Mouse (Mus musculus): ENCODE measurements around the gene Rab11fip3. TPM values are rescaled to one million over a fixed set of nuclear protein-coding genes. Genes with fewer than 3 reads are reported as not detected.

The Rab11fip3 gene
- polyA plus RNA-seq, 1 experiment from 2014 or later = 12.4 TPM

DNA sequence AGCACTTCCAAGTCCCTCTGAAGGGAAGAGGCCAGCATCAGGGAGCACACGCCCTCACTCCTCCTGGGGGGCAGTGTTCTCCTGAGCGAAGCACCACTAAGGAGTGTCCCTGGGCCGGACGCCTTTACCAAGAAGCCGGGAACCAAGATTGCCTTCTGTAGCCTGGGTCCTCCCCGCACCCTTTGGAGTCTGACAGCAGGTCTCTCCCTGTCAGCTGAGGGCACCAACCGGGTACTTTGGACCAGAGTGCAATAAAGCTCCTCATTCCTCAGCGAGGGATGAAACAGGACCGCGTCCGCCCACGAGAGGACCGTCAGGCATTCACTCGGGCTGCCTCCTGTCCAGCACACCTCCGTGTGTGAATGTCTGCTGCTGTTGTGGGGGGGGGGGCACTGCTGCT, 64.6 kb downstream of the Rab11fip3 start:
- no peak overlapping the region for H3K4me3 ChIP-seq (replicated peaks)
- H3K4me1 ChIP-seq (replicated peaks) = peaks cover 8% of the 10 kb centered on the region; the same call in 1 of the 2 replicates
- no peaks in the 10 kb centered on the region for H3K27me3 ChIP-seq (replicated peaks)
- no peak overlapping the region for H3K9ac ChIP-seq
- H3K9me3 ChIP-seq = no peaks in the 10 kb centered on the region
- H3K4me2 ChIP-seq (replicated peaks) = peak overlapping the region; percentile 30
- no peaks in the 10 kb centered on the region for H3K36me3 ChIP-seq
- ATAC-seq = peak; percentile 86
- H3K27ac ChIP-seq = peak overlapping the region; percentile 42
- WGBS = 62% methylated on average over 15 of the region's 15 CpGs

GRCm38 (mm10) chr17:26003864-26004263, 65.5 kb downstream of the Rab11fip3 start:
- Histone ChIP-seq H3K4me3 (replicated peaks) (no peak overlapping the region), H3K4me1 (replicated peaks) (peaks cover 8% of the 10 kb centered on the region; the same call in 1 of the 2 replicates), H3K27ac (no peak overlapping the region), H3K36me3 (no peaks in the 10 kb centered on the region), H3K9ac (no peak overlapping the region), H3K4me2 (replicated peaks) (0 out of 2 replicates have a peak overlapping the region, but pooled peaks have one; percentile 30), H3K9me3 (no peaks in the 10 kb centered on the region), H3K27me3 (replicated peaks) (no peaks in the 10 kb centered on the region)
- 72% methylated on average over 2 of the region's 2 CpGs for WGBS
- peak; percentile 4; the same call in 1 of the 2 replicates for ATAC-seq

DNA sequence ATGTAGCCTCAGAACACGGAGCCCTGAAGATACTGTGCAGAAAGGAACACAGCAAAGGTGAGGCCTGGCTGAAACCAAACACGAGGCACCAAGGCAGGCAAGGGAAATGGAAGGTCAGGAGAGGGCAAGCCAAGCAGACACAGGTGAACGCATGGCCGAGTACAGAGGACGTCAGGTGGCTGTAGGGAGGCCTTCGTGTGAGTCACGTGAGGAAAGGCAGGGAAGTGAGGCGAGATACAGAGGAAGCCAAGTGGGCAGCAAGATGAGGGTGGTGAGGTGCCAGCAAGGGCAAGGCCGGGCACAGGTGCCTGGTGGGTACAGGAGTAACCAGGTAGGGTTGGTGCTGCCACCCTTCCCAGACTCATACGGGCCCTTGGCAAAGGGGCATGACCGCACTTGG, 70.9 kb downstream of the Rab11fip3 start:
- WGBS = 90% methylated on average over 11 of the region's 11 CpGs
- H3K4me3 ChIP-seq (replicated peaks) = no peak overlapping the region
- H3K9ac ChIP-seq = no peak overlapping the region
- H3K9me3 ChIP-seq = no peaks in the 10 kb centered on the region
- 0 out of 2 replicates have a peak, but pooled peaks cover 2% of the 10 kb centered on the region for H3K36me3 ChIP-seq
- H3K4me2 ChIP-seq (replicated peaks) = no peak overlapping the region
- no peaks in the 10 kb centered on the region for H3K27me3 ChIP-seq (replicated peaks)
- ATAC-seq = no peak
- no peaks in the 10 kb centered on the region for H3K4me1 ChIP-seq (replicated peaks)
- H3K27ac ChIP-seq = no peak overlapping the region

DNA sequence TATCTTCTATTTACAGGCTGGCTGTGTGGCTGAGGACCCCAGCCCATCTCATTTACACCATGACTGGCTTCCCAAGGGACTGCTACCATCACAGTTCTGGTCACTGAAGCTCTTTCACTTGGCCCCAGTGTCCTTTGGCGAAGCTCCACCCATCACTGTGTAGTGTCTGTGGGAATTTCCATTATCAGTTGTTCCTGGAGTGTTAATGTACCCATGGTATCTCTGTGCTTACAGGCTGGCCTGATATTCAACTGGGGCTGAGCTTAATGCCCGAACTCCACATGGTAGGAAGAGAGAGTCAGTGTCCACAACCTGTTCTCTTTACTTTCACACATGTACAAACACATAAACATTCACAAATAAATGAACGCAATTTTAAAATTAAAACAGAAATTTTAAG, 75.9 kb downstream of the Rab11fip3 start:
- Histone ChIP-seq H3K4me3 (replicated peaks) (no peak overlapping the region), H3K36me3 (peaks cover 9% of the 10 kb centered on the region; the same call in 1 of the 2 replicates), H3K4me1 (replicated peaks) (no peaks in the 10 kb centered on the region), H3K27me3 (replicated peaks) (no peaks in the 10 kb centered on the region), H3K27ac (no peak overlapping the region), H3K9me3 (no peaks in the 10 kb centered on the region), H3K9ac (no peak overlapping the region), H3K4me2 (replicated peaks) (no peak overlapping the region)
- ATAC-seq = no peak
- WGBS = 91% methylated on average over 3 of the region's 3 CpGs

DNA sequence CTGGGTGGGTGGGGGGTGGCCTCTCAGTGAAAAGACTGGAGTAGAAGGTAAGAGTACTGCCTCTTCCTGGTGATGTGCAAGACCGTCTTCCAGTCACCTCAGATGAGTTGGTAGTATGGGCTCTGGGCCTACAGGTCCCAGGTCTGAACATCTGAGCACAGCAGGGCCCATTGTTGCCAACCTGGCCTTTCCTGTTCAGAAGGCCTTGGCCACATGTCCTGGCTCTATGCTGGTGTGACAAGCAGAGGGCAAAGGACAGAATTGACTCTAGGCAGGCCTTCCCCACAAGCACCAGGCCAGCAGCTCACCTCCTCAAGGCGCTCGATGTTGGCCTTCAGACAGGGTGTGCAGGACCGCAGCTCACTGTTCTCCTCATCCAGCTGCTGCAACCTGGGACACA, 77.1 kb downstream of the Rab11fip3 start:
- Histone ChIP-seq H3K36me3 (peaks cover 8% of the 10 kb centered on the region; the same call in 1 of the 2 replicates), H3K4me3 (replicated peaks) (no peak overlapping the region), H3K9me3 (no peaks in the 10 kb centered on the region), H3K9ac (no peak overlapping the region), H3K4me1 (replicated peaks) (no peaks in the 10 kb centered on the region), H3K4me2 (replicated peaks) (no peak overlapping the region), H3K27me3 (replicated peaks) (no peaks in the 10 kb centered on the region), H3K27ac (no peak overlapping the region)
- 95% methylated on average over 4 of the region's 4 CpGs for WGBS
- ATAC-seq = no peak

- Histone ChIP-seq H3K36me3 (peaks cover 8% of the 10 kb centered on the region; the same call in 1 of the 2 replicates), H3K4me2 (replicated peaks) (no peak overlapping the region)
- 78% methylated on average over 5 of the region's 5 CpGs for WGBS
These were observed 79.0 kb downstream of the Rab11fip3 start for GRCm38 (mm10) chr17:25990331-25990730.

GRCm38 (mm10) chr17:25985306-25986294, 83.8 kb downstream of the Rab11fip3 start, which contains the start of gene Capn15:
Gene Capn15 (minus strand): TSS chr17:25985796.
- Histone ChIP-seq H3K9me3 (no peaks in the 10 kb centered on the region), H3K27me3 (replicated peaks) (no peaks in the 10 kb centered on the region), H3K4me1 (replicated peaks) (peaks cover 24% of the 10 kb centered on the region; the same call in 1 of the 2 replicates), H3K4me3 (replicated peaks) (peak within 1 kb of the TSS; percentile 75), H3K36me3 (peaks cover 1% of the 10 kb centered on the region; the same call in 1 of the 2 replicates), H3K4me2 (replicated peaks) (peak within 1 kb of the TSS; percentile 73), H3K27ac (peak within 1 kb of the TSS; percentile 83), H3K9ac (peak within 1 kb of the TSS; percentile 89)
- peak; percentile 99 for ATAC-seq
- under 1% methylated on average over 89 of the region's 91 CpGs for WGBS

More at GRCm38 (mm10) chr17:25990331-25990730, 79.0 kb downstream of the Rab11fip3 start:
- no peaks in the 10 kb centered on the region for H3K9me3 ChIP-seq
- no peaks in the 10 kb centered on the region for H3K27me3 ChIP-seq (replicated peaks)
- no peak for ATAC-seq
- H3K4me3 ChIP-seq (replicated peaks) = no peak overlapping the region
- H3K27ac ChIP-seq = no peak overlapping the region
- H3K9ac ChIP-seq = no peak overlapping the region
- no peaks in the 10 kb centered on the region for H3K4me1 ChIP-seq (replicated peaks)

DNA sequence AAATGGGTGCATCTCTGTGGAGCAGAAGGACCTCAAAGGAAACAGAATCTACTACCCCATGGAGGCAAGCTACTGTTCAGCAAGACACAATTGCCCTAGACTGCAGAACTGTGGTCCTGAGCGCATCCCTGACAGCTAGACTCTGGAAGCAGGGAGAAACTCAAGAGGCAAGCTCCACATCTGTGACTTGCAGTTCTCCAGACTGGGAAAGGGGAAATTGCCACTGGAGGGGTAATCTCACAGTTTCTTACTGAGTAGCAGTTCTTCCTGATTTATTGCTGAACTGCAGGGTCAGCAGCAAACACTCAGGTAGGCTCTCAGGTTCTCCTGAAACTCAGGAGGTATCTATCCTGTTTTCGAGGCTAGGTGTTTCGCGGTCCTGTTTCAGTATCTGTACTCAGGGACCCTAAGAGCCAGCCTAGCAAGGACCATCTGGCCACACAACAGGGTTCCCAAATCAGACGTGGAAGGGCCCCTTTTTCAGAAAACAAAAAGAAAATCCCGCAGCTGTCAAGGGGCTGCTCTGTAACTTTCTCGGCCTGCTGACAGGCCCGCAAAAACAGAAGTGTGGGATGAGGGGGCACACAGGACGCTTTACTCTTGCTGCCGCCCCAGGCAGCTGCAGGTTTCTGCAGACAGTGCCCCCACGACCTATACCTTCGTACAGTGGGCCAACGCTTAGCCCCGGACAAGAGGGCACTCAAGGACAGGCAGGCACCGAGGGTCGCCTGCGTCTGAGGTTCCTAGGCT, 84.6 kb downstream of the Rab11fip3 start:
- peak overlapping the region; percentile 73 for H3K4me2 ChIP-seq (replicated peaks)
- no peak for ATAC-seq
- H3K9me3 ChIP-seq = no peaks in the 10 kb centered on the region
- peak overlapping the region; percentile 89 for H3K9ac ChIP-seq
- H3K4me3 ChIP-seq (replicated peaks) = peak overlapping the region; percentile 75
- H3K4me1 ChIP-seq (replicated peaks) = peaks cover 24% of the 10 kb centered on the region; the same call in 1 of the 2 replicates
- peak overlapping the region; percentile 83 for H3K27ac ChIP-seq
- WGBS = 12% methylated on average over 17 of the region's 17 CpGs
- no peaks in the 10 kb centered on the region for H3K27me3 ChIP-seq (replicated peaks)
- no peaks in the 10 kb centered on the region; the same call in 1 of the 2 replicates for H3K36me3 ChIP-seq

DNA sequence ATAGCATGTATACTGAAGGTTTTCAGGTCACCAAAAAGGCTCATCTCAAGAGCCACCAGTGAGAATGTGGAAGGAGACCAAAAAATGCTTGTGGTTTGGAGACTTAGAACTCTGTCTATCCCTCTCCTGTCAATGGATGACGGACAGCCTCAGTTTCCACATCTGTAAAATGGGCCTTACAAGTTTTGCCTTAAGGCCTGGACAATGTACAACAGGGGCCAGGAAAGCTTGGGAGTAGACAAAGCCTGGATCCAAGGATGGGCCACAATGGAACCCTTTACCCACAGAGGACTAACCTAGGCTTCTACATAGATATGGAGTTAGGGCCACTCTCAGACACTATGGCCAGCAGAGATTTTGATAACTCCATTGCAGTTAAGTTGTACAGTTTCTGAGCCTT, 85.3 kb downstream of the Rab11fip3 start:
- no peaks in the 10 kb centered on the region for H3K36me3 ChIP-seq
- WGBS = 100% methylated on average over 1 of the region's 1 CpGs
- H3K27me3 ChIP-seq (replicated peaks) = no peaks in the 10 kb centered on the region
- H3K27ac ChIP-seq = no peak overlapping the region
- H3K9me3 ChIP-seq = no peaks in the 10 kb centered on the region
- H3K9ac ChIP-seq = peak overlapping the region; percentile 5; the same call in 1 of the 2 replicates
- H3K4me3 ChIP-seq (replicated peaks) = peak overlapping the region; percentile 75; the same call in 1 of the 2 replicates
- ATAC-seq = no peak
- peaks cover 26% of the 10 kb centered on the region; the same call in 1 of the 2 replicates for H3K4me1 ChIP-seq (replicated peaks)
- H3K4me2 ChIP-seq (replicated peaks) = peak overlapping the region; percentile 73

DNA sequence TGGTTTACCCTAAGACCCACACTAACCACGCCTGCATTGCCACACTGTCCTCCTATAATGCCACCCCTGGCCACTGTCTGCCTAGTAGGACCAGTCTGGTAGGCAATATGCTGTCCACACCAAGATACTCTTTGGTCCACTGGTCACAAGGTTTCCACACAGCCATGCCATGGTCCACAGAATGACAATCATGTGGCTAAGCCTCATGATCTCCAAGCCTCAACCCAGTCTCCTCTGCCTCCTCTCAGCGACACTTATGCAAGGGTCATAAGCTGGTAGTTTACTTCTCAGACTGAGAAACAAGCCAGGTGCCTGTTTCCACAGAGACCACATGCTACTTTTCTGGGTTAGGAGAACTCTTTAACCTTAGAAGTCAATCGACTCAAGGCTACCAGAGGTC, 86.4 kb downstream of the Rab11fip3 start:
- Histone ChIP-seq H3K9me3 (no peaks in the 10 kb centered on the region), H3K4me2 (replicated peaks) (no peak overlapping the region), H3K27ac (no peak overlapping the region), H3K36me3 (no peaks in the 10 kb centered on the region), H3K9ac (no peak overlapping the region), H3K4me1 (replicated peaks) (peaks cover 27% of the 10 kb centered on the region; the same call in 1 of the 2 replicates), H3K4me3 (replicated peaks) (no peak overlapping the region), H3K27me3 (replicated peaks) (no peaks in the 10 kb centered on the region)
- WGBS = 87% methylated on average over 3 of the region's 3 CpGs
- no peak for ATAC-seq

DNA sequence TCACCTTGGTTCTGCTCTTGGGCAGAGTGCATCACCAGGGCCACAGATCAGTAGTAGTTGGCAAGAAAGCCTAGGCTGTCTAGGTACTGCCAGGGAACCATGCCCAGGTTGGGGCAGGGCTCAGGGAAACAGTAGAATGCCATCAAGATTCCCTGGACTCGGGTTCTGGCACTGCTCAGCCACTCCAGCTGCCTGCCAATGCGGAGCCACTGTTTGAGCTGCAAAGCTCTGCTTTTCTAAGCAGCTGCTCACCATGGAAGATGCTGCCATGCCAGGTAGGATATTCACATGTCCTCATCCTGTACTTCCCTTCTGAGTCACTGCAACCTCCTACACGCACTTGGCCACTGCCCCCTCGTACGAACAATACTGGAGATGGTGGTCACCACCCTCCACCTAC, 88.5 kb downstream of the Rab11fip3 start:
- H3K9ac ChIP-seq = no peak overlapping the region
- peaks cover 27% of the 10 kb centered on the region; the same call in 1 of the 2 replicates for H3K4me1 ChIP-seq (replicated peaks)
- peak overlapping the region; percentile 57; the same call in 1 of the 2 replicates for H3K27ac ChIP-seq
- H3K9me3 ChIP-seq = no peaks in the 10 kb centered on the region
- no peak overlapping the region for H3K4me2 ChIP-seq (replicated peaks)
- H3K4me3 ChIP-seq (replicated peaks) = no peak overlapping the region
- 78% methylated on average over 5 of the region's 5 CpGs for WGBS
- no peaks in the 10 kb centered on the region for H3K36me3 ChIP-seq
- no peaks in the 10 kb centered on the region for H3K27me3 ChIP-seq (replicated peaks)
- ATAC-seq = no peak
